Mouse (Mus musculus) spleen, postnatal 10 days (tissue): Measurements from ENCODE around the gene Alg11.

Source experiments
- DNase-seq, 2 experiments: peaks; one replicate each; pipeline ENCODE4 v3.0.0; 2021 to 2022; ENCODE audit warnings: low spot score in 2 of 2

Alg11 gene

DNA sequence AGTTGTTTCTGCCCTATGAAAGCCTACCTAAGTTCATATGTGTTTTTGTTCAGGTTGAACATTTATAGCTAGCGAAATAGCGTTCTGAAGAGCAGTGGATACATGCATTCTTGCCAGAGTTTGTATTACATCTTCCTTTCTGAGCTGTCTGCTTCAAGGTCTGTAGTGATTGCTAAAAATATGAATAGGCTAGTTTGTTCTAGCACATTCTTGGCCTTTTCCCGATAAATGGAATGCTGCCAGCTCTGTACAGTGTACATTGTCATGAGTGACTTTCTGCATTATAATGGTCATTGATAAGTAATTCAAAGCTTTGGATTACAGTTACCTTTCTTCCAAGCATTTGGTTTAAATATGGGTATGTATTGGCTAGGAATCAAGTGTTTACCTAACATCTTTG lies 605 bp downstream of the Alg11 start:
- no peak for DNase-seq

DNA sequence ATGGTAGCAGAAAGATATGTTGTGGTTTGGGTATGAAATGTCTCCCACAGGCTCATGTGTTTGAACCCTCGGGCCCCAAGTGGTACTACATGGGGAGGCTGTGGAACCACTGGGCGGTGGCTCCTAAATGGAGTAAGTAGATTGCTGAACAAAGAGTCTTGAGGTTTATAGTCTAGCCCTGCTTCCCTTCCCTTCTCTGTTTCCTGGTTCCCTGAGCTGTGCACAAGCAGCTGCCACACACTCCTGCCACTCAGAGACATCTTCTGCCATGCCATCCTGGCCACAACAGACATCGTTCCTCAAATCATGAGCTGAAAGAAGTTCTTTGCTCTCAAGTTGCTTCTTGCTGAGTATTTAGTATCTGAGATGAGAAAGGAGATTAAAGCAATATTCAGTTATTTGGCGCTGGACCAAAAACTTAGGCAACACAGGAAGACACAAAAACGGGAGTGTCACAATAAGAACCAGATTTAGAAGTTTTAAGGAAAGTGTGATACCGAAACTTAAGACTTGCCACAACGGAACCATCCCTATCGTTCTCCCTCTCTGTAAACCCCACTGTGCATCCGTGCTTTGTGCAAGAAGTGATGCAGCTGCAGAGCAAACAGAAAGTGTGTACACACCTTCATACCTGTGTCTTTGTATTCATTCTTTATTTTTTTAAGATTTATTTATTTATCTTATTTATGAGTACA lies 18.9 kb downstream of the Alg11 start:
- no peak for DNase-seq

DNA sequence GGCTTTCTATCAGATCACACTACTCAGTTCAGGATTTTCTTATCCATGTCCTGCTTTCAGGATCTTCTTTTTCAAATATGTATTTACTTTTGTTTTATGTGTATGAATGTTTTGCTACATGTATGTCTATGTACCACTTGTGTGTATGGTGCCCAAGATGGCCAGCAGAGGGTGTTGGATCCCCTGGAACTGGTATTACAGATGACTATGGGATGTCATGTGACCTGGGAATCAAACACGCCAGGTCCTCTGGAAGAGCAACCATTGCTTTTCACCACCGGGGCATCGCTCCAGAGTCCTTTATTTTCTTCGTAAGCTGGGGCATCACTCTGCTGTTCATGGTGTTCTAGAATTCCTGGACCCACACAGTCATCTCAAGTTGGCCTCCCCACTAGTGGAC lies 28.7 kb downstream of the Alg11 start:
- no peak for DNase-seq

DNA sequence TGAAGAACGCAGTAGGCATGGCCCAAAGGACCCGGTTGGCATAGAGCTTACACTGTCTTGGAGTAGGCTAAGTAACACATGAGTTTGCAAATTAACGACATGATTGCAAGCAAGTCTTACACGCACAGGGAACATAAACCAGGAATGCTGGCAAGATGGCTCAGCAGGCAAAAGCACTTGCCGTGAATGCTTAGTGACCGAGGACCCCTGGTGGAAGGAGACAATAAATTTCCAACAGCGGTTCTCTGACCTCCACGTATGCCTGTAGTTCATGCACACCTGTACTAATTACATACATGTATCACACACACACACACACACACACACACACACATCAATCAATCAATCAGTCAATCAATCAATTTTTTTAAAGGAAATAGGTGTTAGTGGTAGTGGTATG lies 31.0 kb downstream of the Alg11 start:
- DNase-seq, result peak in 1 of 2 experiments; percentile 14

DNA sequence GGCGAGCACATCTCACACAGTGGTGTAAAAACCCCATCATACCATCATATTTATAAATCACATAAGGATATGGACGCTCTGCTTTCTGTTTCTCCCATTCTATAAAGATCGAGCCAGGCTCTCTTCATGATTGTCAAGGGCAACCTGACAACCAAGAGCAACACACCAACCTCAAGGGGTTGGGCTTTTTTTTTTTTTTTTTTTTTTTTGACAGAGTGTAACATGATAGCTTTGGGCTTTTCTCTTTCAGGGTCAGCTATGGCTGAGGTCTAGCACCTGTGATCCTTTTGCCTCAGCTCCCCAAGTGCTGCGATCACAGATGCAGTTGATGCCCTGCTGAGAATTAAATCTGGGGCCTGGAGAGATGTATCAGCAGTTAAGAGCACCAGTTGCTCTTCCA lies 46.5 kb downstream of the Alg11 start:
- DNase-seq, result no peak
